Mouse (Mus musculus) testis, adult 2 months (tissue): ENCODE data around the gene Gm9837.

ENCODE experiments used
- CTCF ChIP-seq: fragments of 200-500 bp; IDR thresholded peaks from 2 replicates; pipeline ENCODE4 v1.5.1; 2012; ENCODE audit warnings: low read depth, mild to moderate bottlenecking, inconsistent platforms, low read length, moderate library complexity; ENCODE audit not compliant: control insufficient read depth, insufficient read depth, insufficient replicate concordance
- POLR2A ChIP-seq: fragments of 200-500 bp; IDR thresholded peaks from 2 replicates; pipeline ENCODE4 v1.6.1; 2012; ENCODE audit warnings: low read depth, mild to moderate bottlenecking, inconsistent platforms, low read length, moderate library complexity; ENCODE audit not compliant: control insufficient read depth

DNA sequence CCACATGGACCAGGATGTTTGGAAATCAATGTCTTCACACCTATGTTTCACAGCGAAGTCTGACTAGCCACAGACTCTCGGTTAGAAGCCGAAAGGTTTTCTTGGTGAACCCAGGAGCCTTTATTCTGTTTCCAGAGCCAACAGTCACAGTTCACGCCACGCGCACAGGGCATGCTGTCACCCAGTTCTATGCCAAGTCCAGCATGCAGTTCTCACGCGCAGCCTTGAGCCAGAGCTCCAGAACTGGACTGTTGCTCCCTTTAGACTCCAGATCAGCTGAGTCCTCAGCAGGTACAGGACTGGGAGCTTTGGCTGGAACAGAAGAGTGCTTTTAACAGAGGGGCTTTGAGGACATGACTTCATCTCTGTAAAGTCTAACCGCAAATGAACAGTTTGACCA is 17.9 kb downstream of the Gm9837 start:
- TF ChIP-seq POLR2A (no peak), CTCF (no peak)
